ENCODE assay signal across 9 mouse cellular contexts in genomic region chr4:138973719-138974115, GRCm38 (mm10). TPM values are rescaled to one million over a fixed set of nuclear protein-coding genes. Genes with fewer than 3 reads are reported as not detected.
A peak's percentile ranks its signal among the peaks of the same experiment; 100 is the strongest.
DNase-seq lines count a peak whose midpoint lies in the region; ATAC-seq and TF ChIP-seq lines count a peak whose summit lies in the region.
"Had no signal": no experiment of that assay in that cellular context is flagged by ENCODE, and none has a peak within 500 bp of the region (broad histone marks: within the 10 kb centered on the region; RNA-seq: fewer than 3 reads in every experiment).

No protein-coding gene starts in this region.

- H3K36me3 ChIP-seq in embryonic facial prominence, embryonic 13.5 days, result no peaks in the 10 kb centered on the region
- no peaks in the 10 kb centered on the region for H3K36me3 ChIP-seq in intestine, embryonic 16.5 days (ENCODE audit: control insufficient read depth, insufficient read depth, low read length)
- no peaks in the 10 kb centered on the region for H3K36me3 ChIP-seq in neural tube, embryonic 12.5 days

- peak overlapping the region; percentile 72 for H3K4me3 ChIP-seq in lung, adult 2 months (replicated peaks; ENCODE audit: extremely low read depth, low read depth, low read length)
- peak overlapping the region; percentile 62 for H3K4me3 ChIP-seq in embryonic facial prominence, embryonic 13.5 days
- peak overlapping the region; percentile 71 for H3K4me3 ChIP-seq in intestine, embryonic 16.5 days (ENCODE audit: low read length)
- 0 out of 2 replicates have a peak overlapping the region, but pooled peaks have one; percentile 54 for H3K4me3 ChIP-seq in neural tube, embryonic 12.5 days
- H3K4me3 ChIP-seq in cerebellum, adult 2 months (replicated peaks; ENCODE audit: insufficient read depth, low read depth, low read length), result no peak overlapping the region

- H3K27ac ChIP-seq in embryonic facial prominence, embryonic 13.5 days, result no peak overlapping the region
- H3K27ac ChIP-seq in intestine, embryonic 16.5 days (ENCODE audit: low read length), result peak overlapping the region; percentile 98
- H3K27ac ChIP-seq in neural tube, embryonic 12.5 days, result no peak overlapping the region
- no peak overlapping the region for H3K27ac ChIP-seq in cerebellum, adult 2 months (ENCODE audit: insufficient read depth, low read length)

- H3K27me3 ChIP-seq in embryonic facial prominence, embryonic 13.5 days, result no peaks in the 10 kb centered on the region
- H3K27me3 ChIP-seq in intestine, embryonic 16.5 days (replicated peaks; ENCODE audit: control insufficient read depth, insufficient read depth, low read length), result no peaks in the 10 kb centered on the region
- H3K27me3 ChIP-seq in neural tube, embryonic 12.5 days (replicated peaks), result no peaks in the 10 kb centered on the region
- H3K27me3 ChIP-seq in cerebellum, adult 2 months (ENCODE audit: control insufficient read depth, insufficient read depth, low read length), result no peaks in the 10 kb centered on the region

- peak overlapping the region; percentile 91; the same call in 1 of the 2 replicates for H3K9ac ChIP-seq in embryonic facial prominence, embryonic 13.5 days
- peak overlapping the region; percentile 98 for H3K9ac ChIP-seq in intestine, embryonic 16.5 days (ENCODE audit: low read depth, low read length)
- H3K9ac ChIP-seq in neural tube, embryonic 12.5 days, result no peak overlapping the region; the same call in 1 of the 2 replicates

- peak overlapping the region; percentile 95 for H3K4me2 ChIP-seq in embryonic facial prominence, embryonic 13.5 days
- H3K4me2 ChIP-seq in intestine, embryonic 16.5 days (ENCODE audit: low read depth, low read length), result peak overlapping the region; percentile 96
- H3K4me2 ChIP-seq in neural tube, embryonic 12.5 days (replicated peaks), result peak overlapping the region; percentile 97

- no peak for ATAC-seq in embryonic facial prominence, embryonic 13.5 days (ENCODE audit: insufficient number of reproducible peaks, insufficient read depth, low FRiP score, low TSS enrichment, low read depth)
- peak; percentile 0; the same call in 1 of the 2 replicates for ATAC-seq in intestine, embryonic 16.5 days
- ATAC-seq in neural tube, embryonic 12.5 days (ENCODE audit: low FRiP score, low read depth), result no peak

- TF ChIP-seq POLR2A in lung, adult 2 months (IDR thresholded peaks at IDR 0.05; ENCODE audit: borderline replicate concordance, extremely low read depth, low read depth, low read length), result no peak
- no peak for TF ChIP-seq POLR2A in cerebellum, adult 2 months (IDR thresholded peaks at IDR 0.05; ENCODE audit: borderline replicate concordance, insufficient read depth, low read length)

- no peaks in the 10 kb centered on the region for H3K9me3 ChIP-seq in embryonic facial prominence, embryonic 13.5 days
- H3K9me3 ChIP-seq in intestine, embryonic 16.5 days (ENCODE audit: control insufficient read depth, low read length), result no peaks in the 10 kb centered on the region
- H3K9me3 ChIP-seq in neural tube, embryonic 12.5 days, result no peaks in the 10 kb centered on the region

- 63% methylated on average over 3 of the region's 3 CpGs for WGBS in lung, adult 2 months
- WGBS in embryonic facial prominence, embryonic 13.5 days, result 61% methylated on average over 3 of the region's 3 CpGs
- WGBS in intestine, embryonic 16.5 days, result 63% methylated on average over 3 of the region's 3 CpGs
- 41% methylated on average over 3 of the region's 3 CpGs for WGBS in neural tube, embryonic 12.5 days
- 90% methylated on average over 3 of the region's 3 CpGs for WGBS in cerebellum, adult 2 months

- H3K4me1 ChIP-seq in lung, adult 2 months (ENCODE audit: control insufficient read depth, insufficient read depth, low read length), result peaks cover 5% of the 10 kb centered on the region; the same call in 1 of the 2 replicates
- H3K4me1 ChIP-seq in embryonic facial prominence, embryonic 13.5 days, result peaks cover 15% of the 10 kb centered on the region; the same call in 1 of the 2 replicates
- H3K4me1 ChIP-seq in intestine, embryonic 16.5 days (ENCODE audit: control insufficient read depth, insufficient read depth, low read length), result peaks cover 8% of the 10 kb centered on the region; the same call in 1 of the 2 replicates
- H3K4me1 ChIP-seq in neural tube, embryonic 12.5 days, result peaks cover 16% of the 10 kb centered on the region
- no peaks in the 10 kb centered on the region; the same call in 1 of the 2 replicates for H3K4me1 ChIP-seq in cerebellum, adult 2 months (ENCODE audit: control insufficient read depth, insufficient read depth, low read length)

- DNase-seq in lung, adult 2 months, result no peak
- DNase-seq in lung, postnatal 36 days, result no peak
- DNase-seq in yolk sac, embryonic 10.5 days (ENCODE audit: low spot score), result no peak
- no peak for DNase-seq in cerebellum, adult 2 months
- DNase-seq in left cerebral cortex, adult 8-10 months (ENCODE audit: low spot score in 2 of 2), result no peak

- no peak for TF ChIP-seq CTCF in lung, adult 2 months (IDR thresholded peaks at IDR 0.05; ENCODE audit: insufficient read depth, low read length)
- no peak for TF ChIP-seq CTCF in cerebellum, adult 2 months (IDR thresholded peaks at IDR 0.05; ENCODE audit: borderline replicate concordance, insufficient read depth, low read depth, low read length)

RNA-seq across cellular contexts. Expression of gene Tmco4, which starts 1.0 kb away (rescaled TPM):
- 14.7 and 15.1 TPM in 2 replicates for polyA plus RNA-seq in lung, adult 2 months (2012; rRNA removed)
- 3.3 and 3.4 TPM in 2 replicates for polyA plus RNA-seq in embryonic facial prominence, embryonic 13.5 days (2015; fragmentation: Nextera tagmentation; extraction: Ambion mirVana)
- polyA plus RNA-seq in intestine, embryonic 16.5 days (2015; fragmentation: Nextera tagmentation; extraction: Ambion mirVana), result 16.3 and 17.1 TPM in 2 replicates
- polyA plus RNA-seq in neural tube, embryonic 12.5 days (2016; fragmentation: Nextera tagmentation; extraction: Ambion mirVana), result 0.98 and 1.2 TPM in 2 replicates
- 2.4 and 2.5 TPM in 2 replicates for polyA plus RNA-seq in cerebellum, adult 2 months (2012; rRNA removed)
- total RNA-seq in left cerebral cortex, adult 8-10 months (2022), result 1 to 10 TPM; 2.3 to 3.6 (median 3.5) TPM

RNA-seq across cellular contexts. Expression of gene Rnf186, which starts 6.8 kb away (rescaled TPM):
- polyA plus RNA-seq in lung, adult 2 months (2012; rRNA removed), result 74.5 and 93.5 TPM in 2 replicates
- polyA plus RNA-seq in embryonic facial prominence, embryonic 13.5 days (2015; fragmentation: Nextera tagmentation; extraction: Ambion mirVana), result not detected in 2 replicates
- polyA plus RNA-seq in intestine, embryonic 16.5 days (2015; fragmentation: Nextera tagmentation; extraction: Ambion mirVana), result 106 and 121 TPM in 2 replicates
- polyA plus RNA-seq in neural tube, embryonic 12.5 days (2016; fragmentation: Nextera tagmentation; extraction: Ambion mirVana), result not detected in 2 replicates
- not detected in 2 replicates for polyA plus RNA-seq in cerebellum, adult 2 months (2012; rRNA removed)
- total RNA-seq in left cerebral cortex, adult 8-10 months (2022), result not detected
- total RNA-seq: layer of hippocampus, postnatal 36 days had no signal

RNA-seq across cellular contexts. Expression of gene Otud3, which starts 60.0 kb away (rescaled TPM):
- 8.4 and 9.1 TPM in 2 replicates for polyA plus RNA-seq in lung, adult 2 months (2012; rRNA removed)
- 2.7 and 2.8 TPM in 2 replicates for polyA plus RNA-seq in embryonic facial prominence, embryonic 13.5 days (2015; fragmentation: Nextera tagmentation; extraction: Ambion mirVana)
- 4.4 and 4.6 TPM in 2 replicates for polyA plus RNA-seq in intestine, embryonic 16.5 days (2015; fragmentation: Nextera tagmentation; extraction: Ambion mirVana)
- polyA plus RNA-seq in neural tube, embryonic 12.5 days (2016; fragmentation: Nextera tagmentation; extraction: Ambion mirVana), result 3.7 and 4.2 TPM in 2 replicates
- polyA plus RNA-seq in cerebellum, adult 2 months (2012; rRNA removed), result 8.3 and 9.0 TPM in 2 replicates
- 10 to 100 TPM; 11.8 to 16.6 (median 15.9) TPM for total RNA-seq in left cerebral cortex, adult 8-10 months (2022)

Comparison
In these comparisons a context has a peak if more than half of its experiments do, and no peak if none do; other contexts are left out.
1. RNA of gene Rnf186, which starts 6.8 kb away (polyA plus RNA-seq): 106 to 121 TPM in intestine, embryonic 16.5 days and 74.5 to 93.5 TPM in lung, adult 2 months; not detected in embryonic facial prominence, embryonic 13.5 days, not detected in neural tube, embryonic 12.5 days and not detected in cerebellum, adult 2 months; every median in the first group is over 10 times any median in the second.
2. Peak in every context shown above with its lines, with median percentiles within 50 percentile points of each other: H3K4me2 ChIP-seq.